In the genomic region with DNA sequence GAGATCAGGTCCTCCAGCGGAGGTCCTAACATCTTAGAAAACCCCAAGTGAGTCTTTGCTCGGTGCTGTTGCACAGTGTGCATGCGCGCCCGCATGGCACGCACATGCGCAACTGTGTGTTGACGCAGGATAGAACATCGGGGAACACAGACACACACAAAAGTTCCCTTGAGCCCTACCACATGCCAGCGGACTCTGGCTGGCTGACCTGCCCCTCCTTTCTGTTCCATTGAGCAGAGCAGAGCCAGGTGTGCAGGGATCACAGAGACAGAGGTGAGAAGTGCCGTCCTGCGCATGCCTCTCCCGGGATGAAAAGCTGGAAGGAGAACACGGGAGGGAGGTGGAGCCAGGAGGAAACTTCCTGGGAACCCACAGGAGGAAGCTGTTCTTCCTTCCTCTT, we compare ENCODE assay signal across 26 mouse cellular contexts. TPM values are rescaled to one million over a fixed set of nuclear protein-coding genes. Genes with fewer than 3 reads are reported as not detected.
DNase-seq lines count a peak whose midpoint lies in the region; ATAC-seq and TF ChIP-seq lines count a peak whose summit lies in the region.
"Had no signal": no experiment of that assay in that cellular context is flagged by ENCODE, and none has a peak within 500 bp of the region (broad histone marks: within the 10 kb centered on the region; RNA-seq: fewer than 3 reads in every experiment).

No protein-coding gene starts in this region.

- H3K27me3 ChIP-seq in limb, embryonic 13.5 days = peaks cover 17% of the 10 kb centered on the region
- H3K27me3 ChIP-seq in limb, embryonic 10.5 days (ENCODE audit: low read depth, poor library complexity, severe bottlenecking) = peaks cover 16% of the 10 kb centered on the region
- peaks cover 80% of the 10 kb centered on the region for H3K27me3 ChIP-seq in E14TG2a.4 (ENCODE audit: insufficient read depth, low read length)

- peak overlapping the region; percentile 7; the same call in 1 of the 2 replicates for H3K4me2 ChIP-seq in limb, embryonic 13.5 days (replicated peaks)
- H3K4me2 ChIP-seq: embryonic facial prominence, embryonic 12.5 days; hindbrain, embryonic 13.5 days; midbrain, embryonic 12.5 days; neural tube, embryonic 13.5 days had no signal

- TF ChIP-seq CTCF in E14TG2a.4 (conservative IDR thresholded peaks at IDR 0.05; ENCODE audit: low read length) = no peak

- no peaks in the 10 kb centered on the region for H3K9me3 ChIP-seq in limb, embryonic 13.5 days
- H3K9me3 ChIP-seq in limb, embryonic 10.5 days (replicated peaks) = no peaks in the 10 kb centered on the region
- no peaks in the 10 kb centered on the region for H3K9me3 ChIP-seq in E14TG2a.4 (ENCODE audit: low read length)
- H3K9me3 ChIP-seq: embryonic facial prominence, embryonic 12.5 days; heart, embryonic 10.5 days; hindbrain, embryonic 13.5 days; midbrain, embryonic 12.5 days; neural tube, embryonic 13.5 days had no signal

- no peak for DNase-seq in limb, embryonic 10.5 days (ENCODE audit: low spot score)
- peak; percentile 15 for DNase-seq in A20 (ENCODE audit: low read depth, low spot score)
- DNase-seq in ZHBTc4 (ENCODE audit: low read depth, low spot score) = peak; percentile 30
- no peak for DNase-seq in B cell, adult 2 months
- no peak for DNase-seq in left cerebral cortex, postnatal 10 days (ENCODE audit: extremely low spot score in 1 of 2, low spot score in 2 of 2)
- DNase-seq: adrenal gland, postnatal 10 days; cerebellum, adult 11 months; cerebellum, adult 9-10 months; cerebellum, postnatal 36 days; forebrain, postnatal 0 days; heart, postnatal 36 days; kidney, adult 8-10 months; kidney, postnatal 10 days; lung, postnatal 36 days; right cerebral cortex, postnatal 4 days; thymus, postnatal 14 days had no signal

- intact Hi-C loops in left cerebral cortex, postnatal 10 days (cut with DNase I) = loop anchor here (2.0 to 5.0 kb wide), 2 partner anchors 220 to 383 kb away; a partner anchor contains a TSS

- H3K27ac ChIP-seq in limb, embryonic 13.5 days = peak overlapping the region; percentile 28; the same call in 1 of the 2 replicates
- H3K27ac ChIP-seq in limb, embryonic 10.5 days = no peak overlapping the region
- H3K27ac ChIP-seq: embryonic facial prominence, embryonic 12.5 days; heart, embryonic 10.5 days; hindbrain, embryonic 13.5 days; midbrain, embryonic 12.5 days; neural tube, embryonic 13.5 days; stomach, postnatal 0 days had no signal

- no peak overlapping the region for H3K9ac ChIP-seq in limb, embryonic 13.5 days
- H3K9ac ChIP-seq: embryonic facial prominence, embryonic 12.5 days; forebrain, postnatal 0 days; hindbrain, embryonic 13.5 days; midbrain, embryonic 12.5 days; neural tube, embryonic 13.5 days had no signal

- ATAC-seq in limb, embryonic 13.5 days (ENCODE audit: low FRiP score, low read depth) = no peak
- ATAC-seq: forebrain, postnatal 0 days; intestine, embryonic 16.5 days had no signal

- H3K4me1 ChIP-seq in limb, embryonic 13.5 days = peaks cover 37% of the 10 kb centered on the region
- peaks cover 15% of the 10 kb centered on the region for H3K4me1 ChIP-seq in limb, embryonic 10.5 days
- peaks cover 11% of the 10 kb centered on the region for H3K4me1 ChIP-seq in E14TG2a.4 (replicated peaks; ENCODE audit: low read depth, low read length)
- H3K4me1 ChIP-seq: embryonic facial prominence, embryonic 12.5 days had no signal

- no peak overlapping the region for H3K4me3 ChIP-seq in limb, embryonic 13.5 days
- H3K4me3 ChIP-seq in limb, embryonic 10.5 days = no peak overlapping the region
- H3K4me3 ChIP-seq in E14TG2a.4 (replicated peaks; ENCODE audit: low read length) = peak overlapping the region; percentile 64
- H3K4me3 ChIP-seq: embryonic facial prominence, embryonic 12.5 days; heart, embryonic 10.5 days; hindbrain, embryonic 13.5 days; midbrain, embryonic 12.5 days; neural tube, embryonic 13.5 days had no signal

- H3K36me3 ChIP-seq in limb, embryonic 13.5 days = no peaks in the 10 kb centered on the region
- H3K36me3 ChIP-seq in limb, embryonic 10.5 days = no peaks in the 10 kb centered on the region
- H3K36me3 ChIP-seq in E14TG2a.4 (ENCODE audit: insufficient read depth, low read length) = no peaks in the 10 kb centered on the region
- H3K36me3 ChIP-seq: embryonic facial prominence, embryonic 12.5 days; heart, embryonic 10.5 days; hindbrain, embryonic 13.5 days; midbrain, embryonic 12.5 days; neural tube, embryonic 13.5 days had no signal

- 65% methylated on average over 14 of the region's 14 CpGs for WGBS in limb, embryonic 13.5 days
- WGBS in limb, embryonic 10.5 days = 78% methylated on average over 14 of the region's 14 CpGs

RNA-seq across cellular contexts. Expression of a gene that starts 8.9 kb away (rescaled TPM):
- polyA plus RNA-seq in limb, embryonic 13.5 days (2015; fragmentation: Nextera tagmentation; extraction: Ambion mirVana) = 14.2 and 16.3 TPM in 2 replicates
- 1.9 and 2.5 TPM in 2 replicates for polyA plus RNA-seq in limb, embryonic 10.5 days (2016; fragmentation: Nextera tagmentation; extraction: Ambion mirVana)
- 10 to 100 TPM; 10.2 to 10.8 TPM for total RNA-seq in left cerebral cortex, postnatal 10 days (2021)
- total RNA-seq: megakaryocyte, adult 5-6 weeks had no signal

Comparison
In these comparisons a context has a peak if more than half of its experiments do, and no peak if none do; other contexts are left out.
1. DNase-seq: peak in A20 (single experiment) and ZHBTc4 (single experiment); none in limb, embryonic 10.5 days (single experiment), B cell, adult 2 months (0 of 2) and left cerebral cortex, postnatal 10 days (0 of 2).